Mouse (Mus musculus) central nervous system, embryonic 18 days (tissue): ENCODE results near the gene Prrt3. TPM values are rescaled to one million over a fixed set of nuclear protein-coding genes. Genes with fewer than 3 reads are reported as not detected.

Experiments used
- polyA plus RNA-seq: library from polyadenylated mRNA; depleted of rRNA; stranded (reverse); fragments of >200 nt; gene quantifications from 2 replicates; pipeline ENCODE4 v1.2.3, GENCODE M21; 2012; rRNA removed

The Prrt3 gene
- 13.0 and 13.1 TPM in 2 replicates for polyA plus RNA-seq

GRCm38 (mm10) chr6:113501388-113502084 lies at the start of gene Prrt3:
Prrt3 (minus strand) TSS chr6:113501931.

GRCm38 (mm10) chr6:113530932-113531839 lies 29.5 kb upstream of the Prrt3 start, which contains the start of the genes Emc3 and Fancd2:
Emc3 (minus strand) TSS chr6:113531652.
Fancd2 (plus strand) TSS chr6:113531682.

GRCm38 (mm10) chr6:113483100-113483615 lies 18.6 kb downstream of the Prrt3 start, which contains the start of gene Creld1:
Creld1 (plus strand) TSS chr6:113483297.

GRCm38 (mm10) chr6:113471297-113471936 lies 30.3 kb downstream of the Prrt3 start, which contains the start of gene Il17rc:
Il17rc (plus strand) TSS chr6:113471427.

GRCm38 (mm10) chr6:113457952-113458534 lies 43.7 kb downstream of the Prrt3 start, which contains the start of gene Il17re:
Il17re (plus strand) TSS chr6:113458484.

Other genes with a start within 250 kb of the Prrt3 start
- 3.1 and 9.4 TPM in 2 replicates for gene Cpne9, start 219.6 kb downstream of the Prrt3 start, polyA plus RNA-seq
- gene Brpf1, start 194.8 kb downstream of the Prrt3 start, polyA plus RNA-seq = 28.8 and 28.9 TPM in 2 replicates
- gene Ogg1, start 175.0 kb downstream of the Prrt3 start, polyA plus RNA-seq = 14.3 and 16.3 TPM in 2 replicates
- 102 and 103 TPM in 2 replicates for gene Camk1, start 157.9 kb downstream of the Prrt3 start, polyA plus RNA-seq
- gene Tada3, start 124.0 kb downstream of the Prrt3 start, polyA plus RNA-seq = 70.0 and 78.9 TPM in 2 replicates
- 132 and 137 TPM in 2 replicates for gene Arpc4, start 123.8 kb downstream of the Prrt3 start, polyA plus RNA-seq
- 22.2 and 22.8 TPM in 2 replicates for gene Ttll3, start 112.7 kb downstream of the Prrt3 start, polyA plus RNA-seq
- 20.9 and 21.9 TPM in 2 replicates for gene Rpusd3, start 82.6 kb downstream of the Prrt3 start, polyA plus RNA-seq
- 0.04 and 0.07 TPM in 2 replicates for gene Cidec, start 66.2 kb downstream of the Prrt3 start, polyA plus RNA-seq
- 69.3 and 70.5 TPM in 2 replicates for gene Jagn1, start 59.4 kb downstream of the Prrt3 start, polyA plus RNA-seq
- 0.13 and 0.36 TPM in 2 replicates for gene Il17re, start 43.4 kb downstream of the Prrt3 start, polyA plus RNA-seq
- 3.5 and 4.0 TPM in 2 replicates for gene Il17rc, start 30.5 kb downstream of the Prrt3 start, polyA plus RNA-seq
- gene Creld1, start 18.6 kb downstream of the Prrt3 start, polyA plus RNA-seq = 43.0 and 44.8 TPM in 2 replicates
- gene Emc3, start 29.7 kb upstream of the Prrt3 start, polyA plus RNA-seq = 74.1 and 76.8 TPM in 2 replicates
- gene Fancd2, start 29.8 kb upstream of the Prrt3 start, polyA plus RNA-seq = 4.5 and 4.6 TPM in 2 replicates
- gene Fancd2os, start 98.8 kb upstream of the Prrt3 start, polyA plus RNA-seq = 0.04 TPM in 1 of 2 replicates, not detected in the other
- gene Brk1, start 102.8 kb upstream of the Prrt3 start, polyA plus RNA-seq = 247 and 262 TPM in 2 replicates
- 55.8 and 61.6 TPM in 2 replicates for gene Vhl, start 122.0 kb upstream of the Prrt3 start, polyA plus RNA-seq
- gene Irak2, start 136.5 kb upstream of the Prrt3 start, polyA plus RNA-seq = 4.9 and 5.6 TPM in 2 replicates
- 32.8 and 33.1 TPM in 2 replicates for gene Tatdn2, start 195.1 kb upstream of the Prrt3 start, polyA plus RNA-seq
- 0.13 and 0.47 TPM in 2 replicates for gene Ghrl, start 217.9 kb upstream of the Prrt3 start, polyA plus RNA-seq
- 189 and 193 TPM in 2 replicates for gene Sec13, start 238.8 kb upstream of the Prrt3 start, polyA plus RNA-seq